Mouse (Mus musculus) bone marrow macrophage, adult 2 months (primary cell): Measurements from ENCODE around the gene Nxnl1. TPM values are rescaled to one million over a fixed set of nuclear protein-coding genes. Genes with fewer than 3 reads are reported as not detected.
"Not testable (repeated sequence)": the region's sequence is repeated elsewhere in the genome, so short reads cannot be mapped to it uniquely, and the experiment has no call there.

Experiments used
- H3K27ac ChIP-seq: 2 replicates; pipeline ENCODE4 v1.5.1; 2012; ENCODE audit warnings: low read depth, low read length; ENCODE audit not compliant: insufficient read depth
- H3K4me1 ChIP-seq: 2 replicates; pipeline ENCODE4 v1.6.1; 2012; ENCODE audit warnings: low read length; ENCODE audit not compliant: control insufficient read depth, insufficient read depth
- H3K4me3 ChIP-seq: 2 replicates; pipeline ENCODE4 v1.5.1; 2012; ENCODE audit warnings: mild to moderate bottlenecking, low read length, moderate library complexity; ENCODE audit not compliant: insufficient read depth
- CTCF ChIP-seq: IDR thresholded peaks from 2 replicates; pipeline ENCODE4 v1.5.1; 2012; ENCODE audit warnings: low read depth, mild to moderate bottlenecking, low read length, moderate library complexity
- POLR2A ChIP-seq: IDR thresholded peaks from 2 replicates; pipeline ENCODE4 v1.6.1; 2012; ENCODE audit warnings: mild to moderate bottlenecking, low read depth, low read length, borderline replicate concordance
- polyA plus RNA-seq: library from polyadenylated mRNA; stranded (reverse); fragments of >200 nt; gene quantifications from 2 replicates; pipeline ENCODE4 v1.2.4, GENCODE M21; 2012; ENCODE audit not compliant: missing spikeins, insufficient read depth, insufficient read length

The Nxnl1 gene
- polyA plus RNA-seq, 1 experiment, result not detected

GRCm38 (mm10) chr8:71521634-71522033 is 44.8 kb downstream of the Nxnl1 start:
- TF ChIP-seq POLR2A, result no peak
- no peak for TF ChIP-seq CTCF
- Histone ChIP-seq H3K4me1 (peaks cover 21% of the 10 kb centered on the region), H3K27ac (no peak overlapping the region), H3K4me3 (no peak overlapping the region)

- not testable (repeated sequence) for H3K4me1 ChIP-seq, H3K27ac ChIP-seq, H3K4me3 ChIP-seq
- TF ChIP-seq CTCF, result peak; percentile 41; the same call in 1 of the 2 replicates
Observed at GRCm38 (mm10) chr8:71519037-71519825, 47.2 kb downstream of the Nxnl1 start.

GRCm38 (mm10) chr8:71516786-71517185 is 49.6 kb downstream of the Nxnl1 start:
- Histone ChIP-seq H3K4me3 (no peak overlapping the region), H3K27ac (no peak overlapping the region), H3K4me1 (peaks cover under 1% of the 10 kb centered on the region)
- TF ChIP-seq POLR2A, result no peak
- TF ChIP-seq CTCF, result no peak

GRCm38 (mm10) chr8:71515043-71515442 is 51.4 kb downstream of the Nxnl1 start:
- TF ChIP-seq POLR2A (no peak), CTCF (no peak)
- Histone ChIP-seq H3K4me1 (peaks cover 2% of the 10 kb centered on the region; the same call in 1 of the 2 replicates), H3K27ac (no peak overlapping the region), H3K4me3 (no peak overlapping the region)

- no peak overlapping the region for H3K4me3 ChIP-seq
- H3K27ac ChIP-seq, result no peak overlapping the region
- H3K4me1 ChIP-seq, result peaks cover 2% of the 10 kb centered on the region; the same call in 1 of the 2 replicates
- TF ChIP-seq CTCF (no peak), POLR2A (no peak)
Observed at GRCm38 (mm10) chr8:71513018-71513754, 53.2 kb downstream of the Nxnl1 start.

- TF ChIP-seq CTCF, result no peak
- no peak for TF ChIP-seq POLR2A
- no peak within 1 kb of the TSS for H3K27ac ChIP-seq
- peaks cover 2% of the 10 kb centered on the region; the same call in 1 of the 2 replicates for H3K4me1 ChIP-seq
- H3K4me3 ChIP-seq, result no peak within 1 kb of the TSS
Observed at GRCm38 (mm10) chr8:71511644-71512043, 54.8 kb downstream of the Nxnl1 start, which contains the start of gene Plvap. Gene Plvap, minus strand, starts transcription at chr8:71511752.

Other genes with a start within 250 kb of the Nxnl1 start
- 131 and 149 TPM in 2 replicates for gene Use1, start 199.8 kb downstream of the Nxnl1 start, polyA plus RNA-seq
- 18.5 and 23.5 TPM in 2 replicates for gene Ocel1, start 195.3 kb downstream of the Nxnl1 start, polyA plus RNA-seq
- gene Nr2f6, start 184.6 kb downstream of the Nxnl1 start, polyA plus RNA-seq, result 20.2 and 23.9 TPM in 2 replicates
- gene Ushbp1, start 170.8 kb downstream of the Nxnl1 start, polyA plus RNA-seq, result 0.21 TPM in 1 of 2 replicates, not detected in the other
- gene Babam1, start 169.7 kb downstream of the Nxnl1 start, polyA plus RNA-seq, result 75.8 and 89.1 TPM in 2 replicates
- gene Ankle1, start 160.6 kb downstream of the Nxnl1 start, polyA plus RNA-seq, result 9.8 and 14.0 TPM in 2 replicates
- 12.0 and 13.3 TPM in 2 replicates for gene Abhd8, start 102.9 kb downstream of the Nxnl1 start, polyA plus RNA-seq
- gene Mrpl34, start 101.6 kb downstream of the Nxnl1 start, polyA plus RNA-seq, result 59.5 and 62.9 TPM in 2 replicates
- 42.3 and 45.5 TPM in 2 replicates for gene Dda1, start 97.4 kb downstream of the Nxnl1 start, polyA plus RNA-seq
- 10.0 and 10.2 TPM in 2 replicates for gene Ano8, start 80.6 kb downstream of the Nxnl1 start, polyA plus RNA-seq
- 11.0 and 11.1 TPM in 2 replicates for gene Gtpbp3, start 78.5 kb downstream of the Nxnl1 start, polyA plus RNA-seq
- not detected in 2 replicates for gene Plvap, start 54.8 kb downstream of the Nxnl1 start, polyA plus RNA-seq
- gene Ccdc194, start 40.9 kb downstream of the Nxnl1 start, polyA plus RNA-seq, result 0.40 TPM in 1 of 2 replicates, not detected in the other
- 358 and 369 TPM in 2 replicates for gene Bst2, start 29.1 kb downstream of the Nxnl1 start, polyA plus RNA-seq
- gene Mvb12a, start 23.7 kb downstream of the Nxnl1 start, polyA plus RNA-seq, result 64.5 and 65.3 TPM in 2 replicates
- gene Tmem221, start 7.7 kb downstream of the Nxnl1 start, polyA plus RNA-seq, result 15.9 and 17.7 TPM in 2 replicates
- 85.4 and 86.3 TPM in 2 replicates for gene Slc27a1, start 2.3 kb upstream of the Nxnl1 start, polyA plus RNA-seq
- gene Pgls, start 25.6 kb upstream of the Nxnl1 start, polyA plus RNA-seq, result 83.5 and 88.9 TPM in 2 replicates
- gene Fam129c, start 31.0 kb upstream of the Nxnl1 start, polyA plus RNA-seq, result 2.5 and 2.7 TPM in 2 replicates
- 111 and 113 TPM in 2 replicates for gene Colgalt1, start 44.4 kb upstream of the Nxnl1 start, polyA plus RNA-seq
- gene Unc13a, start 105.2 kb upstream of the Nxnl1 start, polyA plus RNA-seq, result 1.0 and 1.3 TPM in 2 replicates
- 15.6 and 15.7 TPM in 2 replicates for gene Jak3, start 109.7 kb upstream of the Nxnl1 start, polyA plus RNA-seq
- 5.0 and 5.1 TPM in 2 replicates for gene Insl3, start 122.6 kb upstream of the Nxnl1 start, polyA plus RNA-seq
- gene B3gnt3, start 135.2 kb upstream of the Nxnl1 start, polyA plus RNA-seq, result 23.7 and 24.1 TPM in 2 replicates
- 7.2 and 8.8 TPM in 2 replicates for gene Fcho1, start 159.1 kb upstream of the Nxnl1 start, polyA plus RNA-seq